1 mouse cellular context compared by ENCODE assay signal in the genomic region with DNA sequence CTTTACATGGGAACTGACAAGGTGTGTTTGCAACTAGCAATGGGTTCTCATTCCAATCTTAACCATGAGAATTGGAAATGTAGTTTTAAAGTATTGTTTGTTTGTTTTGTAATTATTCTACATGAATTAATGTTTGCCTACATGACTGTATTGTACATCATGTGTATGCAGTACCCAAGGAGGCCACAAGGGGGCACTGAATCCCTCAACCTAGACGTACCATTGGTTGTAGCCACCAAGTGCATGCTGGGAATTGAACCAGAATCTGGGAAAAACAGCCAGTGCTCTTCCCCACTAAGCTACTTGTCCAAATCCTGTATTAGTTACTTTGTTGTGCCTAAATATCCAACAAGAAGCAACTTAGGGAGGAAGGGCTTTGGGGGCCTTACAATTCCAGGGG.
TF ChIP-seq lines count a peak whose summit lies in the region.

No protein-coding gene starts in this region.

TF ChIP-seq in MEL, 35 proteins besides CTCF, POLR2A, EP300 and RAD21 (continued from another document):
- TF ChIP-seq MAX (IDR thresholded peaks at IDR 0.05; ENCODE audit: low read length) (no peak), ZMIZ1 (IDR thresholded peaks at IDR 0.05; ENCODE audit: low read depth, low read length) (no peak), NELFE (IDR thresholded peaks at IDR 0.05; ENCODE audit: low read depth, low read length) (no peak), E2F4 (IDR thresholded peaks at IDR 0.05; ENCODE audit: borderline replicate concordance, low read depth, low read length) (no peak), MAFK (IDR thresholded peaks at IDR 0.05; ENCODE audit: borderline replicate concordance, low read depth, low read length) (no peak), USF2 (IDR thresholded peaks at IDR 0.05; ENCODE audit: borderline replicate concordance in 1 of 2, insufficient read depth in 1 of 2, low read depth in 1 of 2, low read length in 2 of 2) (no peak), MYC (IDR thresholded peaks at IDR 0.05; ENCODE audit: low read depth, low read length) (no peak), ZC3H11A (IDR thresholded peaks at IDR 0.05; ENCODE audit: low read depth, low read length) (no peak)
